Mouse (Mus musculus): ENCODE results near the gene Sipa1. TPM values are rescaled to one million over a fixed set of nuclear protein-coding genes. Genes with fewer than 3 reads are reported as not detected.

Sipa1 gene
- polyA plus RNA-seq, 1 experiment from 2014 or later = 26.2 TPM

- peaks cover 31% of the 10 kb centered on the region for H3K4me1 ChIP-seq (replicated peaks; ENCODE audit: insufficient read depth, low read length)
- H3K36me3 ChIP-seq (ENCODE audit: insufficient read depth, low read length) = peaks cover 33% of the 10 kb centered on the region
- WGBS = 45% methylated on average over 10 of the region's 10 CpGs
These were observed 28.8 kb upstream of the Sipa1 start for GRCm38 (mm10) chr19:5692086-5692912.

DNA sequence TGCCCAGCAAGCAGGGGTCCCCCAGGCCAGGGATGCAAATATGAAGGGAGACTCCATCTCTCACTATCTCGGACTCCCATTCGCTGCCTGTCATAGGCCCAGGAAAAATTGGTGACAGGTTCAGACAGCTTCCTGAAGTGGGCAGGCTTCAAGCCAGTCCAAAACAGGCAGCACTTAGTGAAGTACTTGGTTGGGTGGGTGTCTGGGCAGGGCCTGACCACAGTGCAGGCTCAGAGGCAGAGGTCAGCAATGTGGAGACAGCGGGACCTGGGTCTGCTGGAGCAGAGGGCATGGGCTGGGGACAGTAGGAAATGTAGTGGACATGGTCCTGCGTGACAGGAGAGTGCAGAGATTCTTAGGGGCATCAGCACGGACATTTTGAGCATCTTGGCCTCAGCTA, 28.1 kb upstream of the Sipa1 start:
- 58% methylated on average over 5 of the region's 5 CpGs for WGBS
- no peak for ATAC-seq (replicated peaks; ENCODE audit: low FRiP score, low read depth)
- Histone ChIP-seq H3K36me3 (ENCODE audit: insufficient read depth, low read length) (peaks cover 26% of the 10 kb centered on the region), H3K9ac (ENCODE audit: low read depth, low read length) (peak overlapping the region; percentile 86), H3K9me3 (replicated peaks; ENCODE audit: low read length) (no peaks in the 10 kb centered on the region), H3K27ac (peak overlapping the region; percentile 96), H3K4me3 (replicated peaks; ENCODE audit: low read depth, low read length) (peak overlapping the region; percentile 92), H3K4me2 (ENCODE audit: low read length) (peak overlapping the region; percentile 100), H3K4me1 (replicated peaks; ENCODE audit: insufficient read depth, low read length) (peaks cover 31% of the 10 kb centered on the region), H3K27me3 (ENCODE audit: insufficient read depth, low read length) (no peaks in the 10 kb centered on the region)
- no peak for TF ChIP-seq CTCF (IDR thresholded peaks at IDR 0.05; ENCODE audit: low read depth)
- no peak for DNase-seq (ENCODE audit: low spot score)

More at GRCm38 (mm10) chr19:5692086-5692912, 28.8 kb upstream of the Sipa1 start:
- Histone ChIP-seq H3K4me2 (ENCODE audit: low read length) (peak overlapping the region; percentile 100), H3K4me3 (replicated peaks; ENCODE audit: low read depth, low read length) (peak overlapping the region; percentile 92), H3K27me3 (ENCODE audit: insufficient read depth, low read length) (no peaks in the 10 kb centered on the region), H3K9me3 (replicated peaks; ENCODE audit: low read length) (no peaks in the 10 kb centered on the region), H3K27ac (peak overlapping the region; percentile 96), H3K9ac (ENCODE audit: low read depth, low read length) (peak overlapping the region; percentile 86)
- peak; percentile 73 for DNase-seq (ENCODE audit: low spot score)
- no peak for TF ChIP-seq CTCF (IDR thresholded peaks at IDR 0.05; ENCODE audit: low read depth)
- ATAC-seq (replicated peaks; ENCODE audit: low FRiP score, low read depth) = no peak

- no peak for TF ChIP-seq CTCF (IDR thresholded peaks at IDR 0.05; ENCODE audit: low read depth)
- Histone ChIP-seq H3K36me3 (ENCODE audit: insufficient read depth, low read length) (peaks cover 18% of the 10 kb centered on the region), H3K9ac (ENCODE audit: low read depth, low read length) (peak overlapping the region; percentile 86), H3K4me2 (ENCODE audit: low read length) (peak overlapping the region; percentile 100), H3K4me3 (replicated peaks; ENCODE audit: low read depth, low read length) (peak overlapping the region; percentile 92), H3K9me3 (replicated peaks; ENCODE audit: low read length) (no peaks in the 10 kb centered on the region), H3K27me3 (ENCODE audit: insufficient read depth, low read length) (no peaks in the 10 kb centered on the region), H3K27ac (peak overlapping the region; percentile 96), H3K4me1 (replicated peaks; ENCODE audit: insufficient read depth, low read length) (peaks cover 31% of the 10 kb centered on the region)
- ATAC-seq (replicated peaks; ENCODE audit: low FRiP score, low read depth) (no peak), DNase-seq (ENCODE audit: low spot score) (no peak)
- WGBS = 36% methylated on average over 15 of the region's 15 CpGs
These were observed 26.8 kb upstream of the Sipa1 start for GRCm38 (mm10) chr19:5690343-5690735.

DNA sequence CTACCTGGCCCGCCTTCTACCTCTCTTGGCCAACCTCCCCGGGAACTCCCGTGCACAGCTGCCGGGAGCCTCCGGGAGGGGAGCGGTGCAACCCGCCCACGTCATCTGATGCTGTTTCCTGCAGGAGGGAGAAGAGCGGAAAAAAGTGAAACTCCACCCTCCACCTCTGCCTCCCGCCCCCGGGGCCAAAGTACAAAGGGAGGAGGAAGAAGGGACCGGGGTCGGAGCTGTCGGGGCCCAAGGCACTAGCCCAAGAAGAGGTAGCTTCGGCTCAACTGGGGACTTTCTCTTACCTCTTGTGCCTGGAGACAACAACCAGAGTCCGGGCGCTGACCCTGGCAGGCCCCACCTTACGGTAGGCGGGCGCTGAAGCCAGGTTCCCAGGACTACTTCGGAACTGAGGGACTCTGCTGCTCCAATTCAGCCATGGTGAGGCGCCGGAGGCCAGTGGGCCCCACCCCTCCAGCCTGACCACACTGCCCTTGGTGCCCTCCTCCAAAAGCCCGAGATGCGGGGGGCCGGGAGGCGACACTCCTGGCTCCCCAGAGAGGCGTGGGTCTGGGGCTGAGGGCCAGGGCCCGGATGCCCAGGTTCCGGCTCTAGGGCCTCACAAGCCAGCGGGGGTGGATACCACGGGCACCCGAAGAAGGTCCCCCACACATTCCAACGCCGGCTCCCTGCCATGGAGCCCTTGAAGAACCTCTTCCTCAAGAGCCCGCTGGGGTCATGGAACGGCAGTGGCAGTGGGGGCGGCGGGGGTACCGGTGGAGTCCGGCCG, 26.2 kb upstream of the Sipa1 start:
- H3K9me3 ChIP-seq (replicated peaks; ENCODE audit: low read length) = no peaks in the 10 kb centered on the region
- H3K9ac ChIP-seq (ENCODE audit: low read depth, low read length) = peak overlapping the region; percentile 86
- H3K4me1 ChIP-seq (replicated peaks; ENCODE audit: insufficient read depth, low read length) = peaks cover 31% of the 10 kb centered on the region
- WGBS = 1% methylated on average over 42 of the region's 42 CpGs
- peak overlapping the region; percentile 96 for H3K27ac ChIP-seq
- no peaks in the 10 kb centered on the region for H3K27me3 ChIP-seq (ENCODE audit: insufficient read depth, low read length)
- H3K4me2 ChIP-seq (ENCODE audit: low read length) = peak overlapping the region; percentile 100
- peaks cover 17% of the 10 kb centered on the region for H3K36me3 ChIP-seq (ENCODE audit: insufficient read depth, low read length)
- ATAC-seq (replicated peaks; ENCODE audit: low FRiP score, low read depth) (peak; percentile 55), DNase-seq (ENCODE audit: low spot score) (peak; percentile 94)
- no peak for TF ChIP-seq CTCF (IDR thresholded peaks at IDR 0.05; ENCODE audit: low read depth)
- peak overlapping the region; percentile 92 for H3K4me3 ChIP-seq (replicated peaks; ENCODE audit: low read depth, low read length)

DNA sequence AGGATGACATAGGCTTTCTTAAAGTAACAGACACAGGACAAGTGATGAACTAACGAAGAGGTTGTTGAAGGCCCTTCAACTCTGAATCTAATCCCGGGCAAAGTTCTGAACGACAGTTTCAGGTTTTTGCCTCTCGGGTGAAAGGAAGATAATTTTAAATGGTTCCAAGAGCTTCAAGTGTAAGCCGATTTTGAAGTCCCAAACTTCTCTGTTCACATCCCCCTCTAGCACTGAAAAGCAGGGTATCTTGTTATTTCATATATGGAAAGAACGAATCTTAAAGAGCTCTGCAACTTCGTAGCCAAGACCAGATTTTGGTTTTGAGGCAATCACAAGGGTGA, 25.6 kb upstream of the Sipa1 start:
- DNase-seq (ENCODE audit: low spot score) = peak; percentile 20

More for the DNA sequence above, 25.6 kb upstream of the Sipa1 start:
- no peaks in the 10 kb centered on the region for H3K9me3 ChIP-seq (replicated peaks; ENCODE audit: low read length)
- WGBS = 1% methylated on average over 7 of the region's 7 CpGs
- peaks cover 31% of the 10 kb centered on the region for H3K4me1 ChIP-seq (replicated peaks; ENCODE audit: insufficient read depth, low read length)
- H3K36me3 ChIP-seq (ENCODE audit: insufficient read depth, low read length) = peaks cover 24% of the 10 kb centered on the region
- H3K27ac ChIP-seq = peak overlapping the region; percentile 96
- no peak for ATAC-seq (replicated peaks; ENCODE audit: low FRiP score, low read depth)
- no peak for TF ChIP-seq CTCF (IDR thresholded peaks at IDR 0.05; ENCODE audit: low read depth)
- peak overlapping the region; percentile 92 for H3K4me3 ChIP-seq (replicated peaks; ENCODE audit: low read depth, low read length)
- H3K9ac ChIP-seq (ENCODE audit: low read depth, low read length) = peak overlapping the region; percentile 86
- peak overlapping the region; percentile 100 for H3K4me2 ChIP-seq (ENCODE audit: low read length)
- H3K27me3 ChIP-seq (ENCODE audit: insufficient read depth, low read length) = no peaks in the 10 kb centered on the region
